Mouse (Mus musculus) urinary bladder, adult 18-20 months (tissue): ENCODE results near the gene Dnah8.

ENCODE experiments used
- DNase-seq, 2 experiments: peaks; one replicate each; pipeline ENCODE4 v3.0.0; 2022; ENCODE audit warnings: low spot score in 2 of 2, mixed read lengths in 2 of 2

Dnah8 gene

DNA sequence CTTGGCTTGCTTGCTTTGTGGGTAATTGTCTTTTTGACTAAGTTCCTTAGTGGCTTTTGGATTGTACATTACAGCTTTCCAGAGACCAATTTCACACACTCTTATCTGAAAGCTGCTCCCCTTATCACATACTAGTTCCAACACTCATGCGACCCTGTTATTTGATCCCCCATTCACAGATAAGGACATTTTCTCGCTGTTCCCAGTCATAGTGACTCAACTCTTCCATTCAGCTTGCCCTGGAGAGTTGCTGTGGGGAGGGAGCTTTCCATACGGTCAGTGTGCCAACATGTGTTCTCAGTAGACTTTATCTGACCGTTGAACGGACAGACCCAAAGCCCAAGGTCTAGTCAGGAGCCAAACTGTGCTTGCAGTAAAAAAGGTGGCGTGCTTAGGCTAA, 197.0 kb downstream of the Dnah8 start:
- no peak for DNase-seq

DNA sequence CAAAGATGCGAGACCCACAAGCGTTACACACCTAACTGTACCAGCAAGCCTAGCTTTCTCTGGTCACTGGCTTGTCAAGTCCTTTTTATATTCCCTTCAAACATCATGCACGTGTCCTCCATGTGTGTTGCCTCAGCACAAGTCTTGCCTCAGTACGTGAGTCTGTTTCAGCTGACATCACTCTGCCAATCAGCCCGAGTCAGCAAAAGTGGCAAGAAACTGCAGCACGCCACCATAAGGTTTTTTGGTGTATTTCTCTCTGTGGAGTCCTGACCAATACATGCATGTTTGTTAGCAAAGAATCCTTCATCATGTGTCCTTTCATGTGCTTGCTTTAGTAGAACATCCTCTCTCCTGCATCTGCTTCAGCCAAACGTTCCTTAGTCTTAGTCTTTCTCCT, 200.3 kb downstream of the Dnah8 start:
- DNase-seq: no peak

GRCm38 (mm10) chr17:30825731-30826304, 201.7 kb downstream of the Dnah8 start:
- no peak for DNase-seq

GRCm38 (mm10) chr17:30831170-30831569, 207.0 kb downstream of the Dnah8 start:
- DNase-seq: no peak

- no peak for DNase-seq
Observed at GRCm38 (mm10) chr17:30835419-30835818, 211.3 kb downstream of the Dnah8 start.

- DNase-seq: no peak
Observed at GRCm38 (mm10) chr17:30837031-30837430, 212.9 kb downstream of the Dnah8 start.

- DNase-seq: no peak
Observed at GRCm38 (mm10) chr17:30840046-30840445, 215.9 kb downstream of the Dnah8 start.

GRCm38 (mm10) chr17:30842312-30842711, 218.2 kb downstream of the Dnah8 start:
- DNase-seq: no peak

DNA sequence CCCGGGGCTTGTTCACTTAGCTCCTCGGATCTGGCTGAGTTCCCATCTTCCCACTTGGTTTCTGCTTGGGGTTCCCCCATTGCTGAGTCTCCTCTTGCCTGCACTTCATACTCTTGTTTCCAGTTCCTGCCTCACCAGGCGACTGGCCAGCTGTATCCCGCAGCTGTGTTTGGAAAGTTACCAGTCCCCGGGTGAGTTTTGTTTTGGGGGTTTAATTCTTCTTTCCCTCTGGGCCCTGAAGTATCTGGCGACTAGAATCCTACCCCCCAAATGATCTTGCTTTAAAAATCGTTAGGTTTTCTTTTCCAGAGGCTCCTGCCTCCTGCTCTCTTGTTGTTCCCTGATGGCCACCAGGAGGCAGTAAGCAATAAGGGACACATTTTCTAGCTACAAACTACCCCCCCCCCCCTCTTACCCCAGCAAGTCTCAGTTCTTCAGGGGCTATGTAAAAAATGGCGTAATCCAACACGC, 220.2 kb downstream of the Dnah8 start:
- no peak for DNase-seq

- no peak for DNase-seq
Observed at GRCm38 (mm10) chr17:30847498-30847897, 223.3 kb downstream of the Dnah8 start.

GRCm38 (mm10) chr17:30848086-30848485, 223.9 kb downstream of the Dnah8 start:
- DNase-seq: no peak

DNA sequence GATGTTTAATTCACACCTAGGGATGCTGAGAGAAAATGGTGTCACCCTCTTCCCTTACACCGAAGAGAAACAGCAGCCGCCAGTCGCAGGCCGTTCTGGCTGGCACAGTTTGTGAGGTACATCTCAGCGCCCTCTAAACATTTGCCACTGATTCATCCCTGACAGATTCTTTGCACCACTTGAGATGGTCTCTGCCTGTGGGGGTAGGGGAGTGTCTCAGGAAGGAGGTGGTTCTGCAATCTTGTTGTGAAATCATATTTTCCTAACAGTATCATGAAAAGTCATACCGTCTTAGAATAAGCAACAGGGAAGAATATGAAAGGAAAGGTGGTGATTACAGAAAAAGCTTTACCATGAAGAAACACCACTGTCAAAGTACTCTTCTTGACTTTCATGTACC, 224.7 kb downstream of the Dnah8 start:
- DNase-seq: no peak

- DNase-seq: no peak
Observed at GRCm38 (mm10) chr17:30849813-30850212, 225.7 kb downstream of the Dnah8 start.

DNA sequence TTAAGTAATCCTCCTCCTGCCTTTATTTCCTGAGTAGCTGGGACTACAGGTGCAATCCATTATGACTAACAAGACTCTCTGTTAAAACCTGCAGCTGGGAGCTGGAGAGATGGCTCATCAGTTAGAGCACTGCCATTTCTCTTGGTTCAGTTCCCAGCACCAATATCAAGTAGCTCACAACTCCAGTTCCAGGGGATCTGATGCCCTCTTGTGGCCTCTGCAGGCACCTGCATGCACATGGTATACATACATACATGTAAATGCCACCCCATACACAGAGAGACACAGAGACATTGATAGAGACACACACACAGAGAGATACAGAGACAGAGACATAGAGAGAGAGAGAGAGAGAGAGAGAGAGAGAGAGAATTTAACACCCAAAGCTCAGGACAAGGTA, 228.2 kb downstream of the Dnah8 start:
- no peak for DNase-seq

DNA sequence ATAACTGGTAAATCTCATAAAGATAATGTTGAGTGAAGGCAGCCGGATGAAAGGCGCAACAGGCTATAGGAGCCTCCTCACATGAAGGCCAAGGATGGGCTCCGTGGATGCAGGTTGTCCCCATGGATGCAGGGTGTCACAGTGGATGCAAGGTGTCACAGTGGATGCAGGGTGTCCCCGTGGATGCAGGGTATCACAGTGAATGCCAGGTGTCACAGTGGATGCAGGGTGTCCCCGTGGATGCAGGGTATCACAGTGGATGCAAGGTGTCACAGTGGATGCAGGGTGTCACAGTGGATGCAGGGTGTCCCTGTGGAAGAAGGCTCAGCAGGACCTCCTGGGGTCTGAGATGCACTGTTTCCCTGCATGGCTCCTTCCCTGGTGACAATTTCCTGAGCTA, 233.2 kb downstream of the Dnah8 start:
- DNase-seq: no peak

DNA sequence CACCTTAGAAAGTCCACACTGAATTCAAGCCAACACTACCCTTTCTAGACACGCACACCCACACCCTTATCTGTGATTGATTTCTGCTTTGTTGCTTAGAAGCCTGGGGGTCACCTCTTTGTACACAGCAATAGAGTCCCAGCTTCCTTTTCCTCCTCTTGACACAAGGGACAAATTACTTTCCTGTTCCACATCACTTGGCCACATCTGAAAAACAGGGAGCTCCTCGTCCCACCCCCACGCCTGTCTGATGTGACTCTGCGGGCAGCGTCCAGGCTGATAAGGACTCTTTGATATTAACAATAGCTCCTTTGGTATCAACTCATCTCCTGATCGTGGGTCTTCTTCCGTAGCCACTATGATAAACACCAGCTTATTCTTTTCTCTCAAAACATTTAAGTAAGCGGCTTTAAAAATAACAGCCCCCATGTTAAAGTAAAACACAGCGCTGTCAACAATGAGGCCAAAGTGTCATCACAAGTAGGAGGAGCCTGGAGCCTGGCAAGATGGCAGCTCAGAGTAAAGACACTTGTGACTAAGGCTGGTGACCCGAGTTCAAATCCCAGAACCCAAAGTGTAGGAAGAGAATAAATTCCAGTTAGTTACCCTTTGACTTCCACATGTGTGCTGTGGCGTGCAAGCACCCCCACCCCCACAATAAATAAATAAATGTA, 234.6 kb downstream of the Dnah8 start:
- DNase-seq: no peak

- no peak for DNase-seq
Observed at GRCm38 (mm10) chr17:30859989-30860585, 235.9 kb downstream of the Dnah8 start.

GRCm38 (mm10) chr17:30860606-30861005, 236.5 kb downstream of the Dnah8 start:
- no peak for DNase-seq

DNA sequence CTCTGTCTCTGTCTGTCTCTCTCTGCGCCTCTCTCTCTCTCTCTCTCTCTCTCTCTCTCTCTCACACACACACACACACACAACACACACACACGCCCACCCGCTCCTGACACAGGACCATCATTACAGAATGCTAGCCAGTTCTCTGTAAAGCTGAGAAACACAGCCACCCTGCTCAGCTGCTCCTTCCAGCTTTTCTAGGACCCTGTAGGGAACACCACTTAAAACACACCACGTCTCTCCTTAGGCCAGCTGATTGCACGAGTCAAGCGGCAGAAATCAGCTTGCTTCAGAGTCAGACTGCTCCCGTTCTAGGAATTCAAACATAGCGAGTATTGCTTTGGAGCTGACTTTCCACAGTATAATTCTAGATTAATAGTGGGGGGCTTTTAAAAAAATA, 242.1 kb downstream of the Dnah8 start:
- DNase-seq: no peak

GRCm38 (mm10) chr17:30866966-30867365, 242.8 kb downstream of the Dnah8 start:
- DNase-seq: no peak

- no peak for DNase-seq
Observed at GRCm38 (mm10) chr17:30871040-30871439, 246.9 kb downstream of the Dnah8 start.

GRCm38 (mm10) chr17:30874276-30874675, 250.1 kb downstream of the Dnah8 start:
- DNase-seq: no peak

DNA sequence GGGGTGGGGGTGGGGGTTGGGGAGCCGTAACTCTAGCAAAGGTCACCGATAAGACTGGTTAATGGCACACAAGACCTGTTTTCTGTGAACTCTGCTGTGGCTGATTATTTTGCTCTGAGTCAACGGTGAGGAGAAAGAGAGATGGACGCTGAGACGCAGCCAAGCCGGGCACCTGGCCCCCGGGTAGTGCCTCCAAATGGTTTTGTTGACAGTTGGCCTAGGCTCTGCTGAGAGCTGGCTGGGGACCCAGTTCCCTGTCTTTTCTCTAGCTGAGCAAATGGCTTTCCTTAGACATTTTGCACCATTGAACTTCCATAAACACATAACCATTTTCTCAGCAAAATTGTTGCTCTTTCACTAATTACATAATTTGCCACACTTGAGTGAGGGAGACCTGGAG, 253.3 kb downstream of the Dnah8 start:
- peak; percentile 13 to 14 for DNase-seq
